21 mouse cellular contexts compared by ENCODE assay signal in the genomic region with DNA sequence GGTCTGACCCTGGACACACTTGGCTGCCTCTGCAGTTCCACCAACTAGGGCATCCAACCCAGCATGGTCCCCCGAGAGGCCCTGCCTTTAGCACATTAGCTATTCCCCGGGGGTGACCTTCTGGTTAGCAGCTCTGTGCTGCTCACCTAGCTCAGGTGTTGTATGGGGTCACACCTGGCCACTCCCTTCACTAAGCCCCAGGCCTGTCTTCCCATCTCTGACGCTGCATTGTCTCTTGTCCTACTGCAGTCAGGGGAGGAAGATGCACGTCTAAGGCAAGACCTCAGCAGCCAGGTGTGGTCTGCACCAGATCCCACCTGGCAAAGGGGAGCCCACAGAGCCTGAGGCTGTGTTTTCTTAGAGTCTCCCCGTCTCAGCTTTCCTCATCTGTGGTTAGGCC. TPM values are rescaled to one million over a fixed set of nuclear protein-coding genes. Genes with fewer than 3 reads are reported as not detected.
DNase-seq lines count a peak whose midpoint lies in the region; ATAC-seq and TF ChIP-seq lines count a peak whose summit lies in the region.
"Had no signal": no experiment of that assay in that cellular context is flagged by ENCODE, and none has a peak within 500 bp of the region (broad histone marks: within the 10 kb centered on the region; RNA-seq: fewer than 3 reads in every experiment).

No protein-coding gene starts in this region.

- H3K4me2 ChIP-seq in hindbrain, embryonic 12.5 days (replicated peaks): peak overlapping the region; percentile 96
- H3K4me2 ChIP-seq in midbrain, embryonic 16.5 days (ENCODE audit: low read length): peak overlapping the region; percentile 74
- H3K4me2 ChIP-seq: heart, embryonic 11.5 days; intestine, embryonic 15.5 days; liver, embryonic 12.5 days; lung, embryonic 14.5 days had no signal

- peak overlapping the region; percentile 60 for H3K27ac ChIP-seq in cerebellum, adult 2 months (ENCODE audit: insufficient read depth, low read length)
- peak overlapping the region; percentile 93 for H3K27ac ChIP-seq in left cerebral cortex, adult 2 months
- H3K27ac ChIP-seq in hindbrain, embryonic 12.5 days: no peak overlapping the region
- peak overlapping the region; percentile 38 for H3K27ac ChIP-seq in midbrain, embryonic 16.5 days (ENCODE audit: low read length)
- H3K27ac ChIP-seq: intestine, embryonic 15.5 days; kidney, embryonic 15.5 days; liver, embryonic 12.5 days; stomach, embryonic 15.5 days had no signal

- H3K36me3 ChIP-seq in hindbrain, embryonic 12.5 days: no peaks in the 10 kb centered on the region
- no peaks in the 10 kb centered on the region; the same call in 1 of the 2 replicates for H3K36me3 ChIP-seq in midbrain, embryonic 16.5 days (ENCODE audit: control insufficient read depth, insufficient read depth, low read length)
- H3K36me3 ChIP-seq: intestine, embryonic 15.5 days; kidney, embryonic 15.5 days; liver, embryonic 12.5 days; stomach, embryonic 15.5 days had no signal

- ATAC-seq in cerebellum, adult (ENCODE audit: insufficient number of reproducible peaks, low FRiP score, low TSS enrichment): no peak
- no peak for ATAC-seq in hindbrain, embryonic 12.5 days (ENCODE audit: low FRiP score)
- ATAC-seq in midbrain, embryonic 16.5 days: no peak
- no peak for ATAC-seq in monocyte, adult 5-6 weeks (replicated peaks; ENCODE audit: insufficient number of reproducible peaks, low FRiP score, low TSS enrichment, poor library complexity, severe bottlenecking)
- ATAC-seq: intestine, embryonic 15.5 days; liver, embryonic 12.5 days had no signal

- no peak overlapping the region; the same call in 1 of the 2 replicates for H3K9ac ChIP-seq in hindbrain, embryonic 12.5 days
- H3K9ac ChIP-seq in midbrain, embryonic 16.5 days (ENCODE audit: low read depth, low read length): peak overlapping the region; percentile 85
- H3K9ac ChIP-seq: intestine, embryonic 15.5 days; kidney, embryonic 15.5 days; liver, embryonic 12.5 days; lung, embryonic 14.5 days; stomach, embryonic 15.5 days had no signal

- H3K27me3 ChIP-seq in cerebellum, adult 2 months (ENCODE audit: control insufficient read depth, insufficient read depth, low read length): no peaks in the 10 kb centered on the region
- H3K27me3 ChIP-seq in hindbrain, embryonic 12.5 days: peaks cover 46% of the 10 kb centered on the region
- H3K27me3 ChIP-seq in midbrain, embryonic 16.5 days (ENCODE audit: control insufficient read depth, insufficient read depth, low read depth, low read length): peaks cover 2% of the 10 kb centered on the region; the same call in 1 of the 2 replicates

- no peaks in the 10 kb centered on the region for H3K9me3 ChIP-seq in hindbrain, embryonic 12.5 days (replicated peaks)
- no peaks in the 10 kb centered on the region for H3K9me3 ChIP-seq in midbrain, embryonic 16.5 days (replicated peaks; ENCODE audit: control insufficient read depth, low read length, poor library complexity, severe bottlenecking)
- H3K9me3 ChIP-seq: intestine, embryonic 15.5 days; kidney, embryonic 15.5 days; liver, embryonic 12.5 days; stomach, embryonic 15.5 days had no signal

- no peak for TF ChIP-seq POLR2A in cerebellum, adult 2 months (IDR thresholded peaks at IDR 0.05; ENCODE audit: borderline replicate concordance, insufficient read depth, low read length)

- TF ChIP-seq CTCF in cerebellum, adult 2 months (IDR thresholded peaks at IDR 0.05; ENCODE audit: borderline replicate concordance, insufficient read depth, low read depth, low read length): no peak
- TF ChIP-seq CTCF in left cerebral cortex, adult 2 months (IDR thresholded peaks at IDR 0.05): no peak

- 10% methylated on average over 5 of the region's 5 CpGs for WGBS in cerebellum, adult 2 months
- 61% methylated on average over 5 of the region's 5 CpGs for WGBS in hindbrain, embryonic 12.5 days
- WGBS in midbrain, embryonic 16.5 days: 59% methylated on average over 5 of the region's 5 CpGs

- DNase-seq in cerebellum, adult 2 months: peak; percentile 30 to 52
- no peak for DNase-seq in left cerebral cortex, adult 2 months (ENCODE audit: extremely low spot score in 1 of 2, low spot score in 2 of 2)
- DNase-seq in left cerebral cortex, postnatal 4 days: no peak
- no peak for DNase-seq in right cerebral cortex, postnatal 36 days (ENCODE audit: low spot score in 2 of 2)
- DNase-seq: adrenal gland, adult 2 months; cerebellum, adult 11 months; heart, postnatal 14 days; lung, embryonic 14.5 days; lung, postnatal 4 days; right cerebral cortex, adult 18-20 months; thymus, adult 2 months had no signal

- intact Hi-C loops in left cerebral cortex, adult 2 months (cut with DNase I): no loop called here
- intact Hi-C loops in left cerebral cortex, postnatal 4 days (cut with DNase I): loop anchor here (5.0 kb wide), 2 partner anchors 43 to 83 kb away; no protein-coding TSS in a partner anchor

- H3K4me3 ChIP-seq in cerebellum, adult 2 months (replicated peaks; ENCODE audit: insufficient read depth, low read depth, low read length): peak overlapping the region; percentile 90
- peak overlapping the region; percentile 61 for H3K4me3 ChIP-seq in left cerebral cortex, adult 2 months
- H3K4me3 ChIP-seq in hindbrain, embryonic 12.5 days: peak overlapping the region; percentile 80
- peak overlapping the region; percentile 84 for H3K4me3 ChIP-seq in midbrain, embryonic 16.5 days (ENCODE audit: low read depth, low read length)
- H3K4me3 ChIP-seq: intestine, embryonic 15.5 days; liver, embryonic 12.5 days; stomach, embryonic 15.5 days had no signal

- peaks cover 58% of the 10 kb centered on the region for H3K4me1 ChIP-seq in cerebellum, adult 2 months (ENCODE audit: control insufficient read depth, insufficient read depth, low read length)
- H3K4me1 ChIP-seq in hindbrain, embryonic 12.5 days: peaks cover 27% of the 10 kb centered on the region
- H3K4me1 ChIP-seq in midbrain, embryonic 16.5 days (ENCODE audit: control insufficient read depth, insufficient read depth, low read length): peaks cover 31% of the 10 kb centered on the region

RNA-seq across cellular contexts. Expression of gene Rtn4r, which starts 2.0 kb away (rescaled TPM):
- 82.9 and 97.4 TPM in 2 replicates for polyA plus RNA-seq in cerebellum, adult 2 months (2012; rRNA removed)
- 100 to 1,000 TPM; 138 to 147 TPM for total RNA-seq in left cerebral cortex, adult 2 months (2021)
- total RNA-seq in left cerebral cortex, postnatal 4 days (2021): 10 to 100 TPM; 63.1 to 63.3 TPM
- 7.8 and 8.0 TPM in 2 replicates for polyA plus RNA-seq in hindbrain, embryonic 12.5 days (2016; fragmentation: Nextera tagmentation; extraction: Ambion mirVana)
- 26.6 and 29.7 TPM in 2 replicates for polyA plus RNA-seq in midbrain, embryonic 16.5 days (2015; fragmentation: Nextera tagmentation; extraction: Ambion mirVana)
- 0.38 TPM in 1 of 3 replicates, not detected in the others for total RNA-seq in monocyte, adult 5-6 weeks (2017)
- total RNA-seq: CH12.LX had no signal

RNA-seq across cellular contexts. Expression of gene Prodh, which starts 39.4 kb away (rescaled TPM):
- polyA plus RNA-seq in cerebellum, adult 2 months (2012; rRNA removed): 45.1 and 55.8 TPM in 2 replicates
- total RNA-seq in left cerebral cortex, adult 2 months (2021): 10 to 100 TPM; 38.9 to 40.8 TPM
- total RNA-seq in left cerebral cortex, postnatal 4 days (2021): 1 to 10 TPM; 4.8 to 6.4 TPM
- polyA plus RNA-seq in hindbrain, embryonic 12.5 days (2016; fragmentation: Nextera tagmentation; extraction: Ambion mirVana): 5.9 and 7.0 TPM in 2 replicates
- 3.6 and 4.1 TPM in 2 replicates for polyA plus RNA-seq in midbrain, embryonic 16.5 days (2015; fragmentation: Nextera tagmentation; extraction: Ambion mirVana)
- 6.4 to 11.0 TPM (median 7.1 TPM) in 3 replicates for total RNA-seq in monocyte, adult 5-6 weeks (2017)

Comparison
In these comparisons a context has a peak if more than half of its experiments do, and no peak if none do; other contexts are left out.
1. DNase-seq: peak in cerebellum, adult 2 months (2 of 2); none in left cerebral cortex, adult 2 months (0 of 2), left cerebral cortex, postnatal 4 days (single experiment) and right cerebral cortex, postnatal 36 days (0 of 2).
2. RNA of gene Rtn4r, which starts 2.0 kb away (total RNA-seq): 138 to 147 TPM in left cerebral cortex, adult 2 months and 63.1 to 63.3 TPM in left cerebral cortex, postnatal 4 days; 0.38 TPM in monocyte, adult 5-6 weeks; every median in the first group is over 10 times any median in the second.
3. Peak in every context shown above with its lines, with median percentiles within 50 percentile points of each other: H3K4me3 ChIP-seq.